Mouse (Mus musculus) gastrocnemius, postnatal 14 days (tissue): ENCODE measurements around the gene Creb3. TPM values are rescaled to one million over a fixed set of nuclear protein-coding genes. Genes with fewer than 3 reads are reported as not detected.
"Not testable (repeated sequence)": the region's sequence is repeated elsewhere in the genome, so short reads cannot be mapped to it uniquely, and the experiment has no call there.

Source experiments
- DNase-seq: peaks from one replicate; pipeline ENCODE4 v3.0.0; 2021; ENCODE audit warnings: mixed read lengths
- intact Hi-C: fragments of 180-260 bp; cut with DNase I; formaldehyde crosslinking; loops from one replicate; pipeline ENCODE4 v1.15.1; 2025; ENCODE audit warnings: low total_unique reads
- long read RNA-seq, 2 experiments: library from polyadenylated mRNA; stranded (forward); transcript quantifications; one replicate each; pipeline ENCODE4 v2.0.0; 2021
- total RNA-seq, 2 experiments: library from RNA; stranded (reverse); gene quantifications; 2 replicates each; pipeline ENCODE4 v1.2.3; 2021

Creb3 gene
- total RNA-seq: 10 to 100 TPM; 38.7 to 45.6 TPM
- long read RNA-seq, experiment 1, transcript Creb3-201 (9 exons, 1,884 nt): major isoform, 36 of 40 reads
- long read RNA-seq, experiment 1, partial matches to known transcripts: 1 of 40 reads
- long read RNA-seq, experiment 1, other reads (novel, unspliced or antisense): 3 of 40 reads
- long read RNA-seq, experiment 2, transcript Creb3-201 (9 exons, 1,884 nt): major isoform, 45 of 47 reads
- long read RNA-seq, experiment 2, partial matches to known transcripts: 0 of 47 reads
- long read RNA-seq, experiment 2, other reads (novel, unspliced or antisense): 2 of 47 reads

DNA sequence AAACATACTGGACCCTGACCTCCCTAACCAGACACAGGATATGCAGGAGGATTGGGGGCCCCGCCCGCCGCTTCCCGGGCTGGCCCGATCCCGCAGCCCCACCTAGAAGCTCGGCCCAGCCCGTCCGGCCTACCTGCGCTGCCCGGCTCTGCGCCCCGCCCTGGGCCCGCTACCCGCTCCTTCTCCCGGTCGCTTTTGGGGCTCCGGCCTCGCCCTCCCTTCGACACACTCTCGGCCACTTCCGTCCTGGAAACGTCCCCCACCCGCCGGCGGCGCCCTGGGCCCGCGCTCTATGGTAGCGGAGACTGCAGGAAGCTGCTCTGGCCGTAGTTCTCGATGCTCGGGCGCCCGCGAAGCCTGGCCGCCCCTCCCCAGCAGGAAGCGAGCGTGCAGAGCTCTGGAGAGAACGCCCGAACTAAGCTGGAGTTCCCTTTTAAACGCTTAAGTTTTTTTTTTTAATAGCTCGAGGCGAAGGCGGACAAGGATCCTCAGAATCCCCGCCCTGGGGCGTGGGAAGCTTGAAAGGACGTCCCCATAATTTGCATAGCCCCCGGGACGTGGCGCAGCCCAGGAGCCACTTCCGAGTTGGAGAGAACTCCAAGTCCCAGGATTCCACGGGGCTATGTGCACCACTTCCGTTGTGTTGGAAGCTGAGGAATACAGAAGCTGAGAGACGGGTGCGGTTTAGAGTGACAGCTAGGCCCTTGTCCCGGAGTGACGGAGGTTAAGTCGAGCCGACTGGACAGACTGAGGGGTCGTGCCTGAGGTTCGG is at the start of gene Creb3, which contains the start of gene Tln1:
TSS of gene Creb3 (plus strand) at position 336 of the 772 bp plus-strand sequence.
TSS of gene Tln1 (minus strand) at position 695 of the 772 bp plus-strand sequence.
- peak; percentile 94 for DNase-seq
- intact Hi-C loops: no loop called here

DNA sequence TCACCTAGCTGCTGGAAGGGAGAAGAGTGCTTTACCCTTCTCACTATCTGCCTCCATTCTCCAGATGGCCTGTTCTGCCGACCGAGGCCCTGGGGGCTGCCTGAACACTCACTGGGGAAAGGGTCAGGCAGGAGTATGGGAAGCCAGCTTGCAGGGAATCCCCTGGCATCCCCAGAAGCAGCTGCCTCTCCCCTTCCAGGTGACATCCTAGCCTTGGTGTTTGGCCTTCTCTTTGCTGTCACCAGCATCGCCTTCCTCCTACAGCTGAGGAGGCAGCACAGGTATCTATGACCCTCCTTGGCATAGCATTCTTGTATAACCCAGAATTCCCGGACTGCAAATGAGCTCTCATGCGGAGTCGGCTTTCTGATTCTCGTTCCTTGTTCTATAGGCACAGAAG is 49.5 kb upstream of the Creb3 start:
- intact Hi-C loops: no loop called here
- no peak for DNase-seq

DNA sequence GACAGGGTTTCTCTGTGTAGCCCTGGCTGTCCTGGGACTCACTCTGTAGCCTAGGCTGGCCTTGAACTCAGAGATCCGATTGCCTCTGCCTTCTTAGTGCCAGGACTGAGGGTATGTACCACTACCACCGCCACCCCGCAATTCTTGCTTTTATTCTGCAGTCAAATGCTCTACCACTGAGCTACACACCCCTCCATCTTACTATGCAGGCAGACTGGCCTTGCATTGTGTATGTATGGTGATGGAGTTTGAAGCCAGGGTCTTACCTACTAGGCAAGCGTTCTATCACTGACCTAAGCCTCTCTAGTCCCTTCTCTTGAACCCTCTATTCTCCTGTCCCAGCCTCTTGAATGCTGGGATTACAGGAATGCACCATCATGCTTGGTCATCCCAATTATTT is 48.8 kb upstream of the Creb3 start:
- no peak for DNase-seq
- intact Hi-C loops: no loop called here

DNA sequence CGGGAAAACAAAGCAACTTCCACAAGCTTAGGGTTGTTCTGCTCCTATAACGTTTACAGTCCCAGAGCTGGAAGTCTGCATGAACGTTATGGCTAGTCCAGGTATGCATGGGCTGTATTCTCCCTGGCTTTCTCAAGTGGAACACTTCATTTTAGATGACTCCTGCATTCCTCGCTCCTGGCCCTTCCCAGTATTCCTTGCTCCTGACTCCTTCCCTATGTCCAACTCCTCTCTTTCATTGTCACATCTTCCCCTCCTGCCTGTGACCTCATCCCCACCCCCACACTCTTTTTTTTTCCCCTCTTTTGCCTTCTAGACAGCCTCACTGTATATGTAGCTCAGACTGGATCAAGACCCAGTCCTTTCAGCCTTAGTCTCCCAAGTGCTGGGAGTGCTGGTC is 48.3 kb upstream of the Creb3 start:
- no peak for DNase-seq
- intact Hi-C loops: no loop called here

DNA sequence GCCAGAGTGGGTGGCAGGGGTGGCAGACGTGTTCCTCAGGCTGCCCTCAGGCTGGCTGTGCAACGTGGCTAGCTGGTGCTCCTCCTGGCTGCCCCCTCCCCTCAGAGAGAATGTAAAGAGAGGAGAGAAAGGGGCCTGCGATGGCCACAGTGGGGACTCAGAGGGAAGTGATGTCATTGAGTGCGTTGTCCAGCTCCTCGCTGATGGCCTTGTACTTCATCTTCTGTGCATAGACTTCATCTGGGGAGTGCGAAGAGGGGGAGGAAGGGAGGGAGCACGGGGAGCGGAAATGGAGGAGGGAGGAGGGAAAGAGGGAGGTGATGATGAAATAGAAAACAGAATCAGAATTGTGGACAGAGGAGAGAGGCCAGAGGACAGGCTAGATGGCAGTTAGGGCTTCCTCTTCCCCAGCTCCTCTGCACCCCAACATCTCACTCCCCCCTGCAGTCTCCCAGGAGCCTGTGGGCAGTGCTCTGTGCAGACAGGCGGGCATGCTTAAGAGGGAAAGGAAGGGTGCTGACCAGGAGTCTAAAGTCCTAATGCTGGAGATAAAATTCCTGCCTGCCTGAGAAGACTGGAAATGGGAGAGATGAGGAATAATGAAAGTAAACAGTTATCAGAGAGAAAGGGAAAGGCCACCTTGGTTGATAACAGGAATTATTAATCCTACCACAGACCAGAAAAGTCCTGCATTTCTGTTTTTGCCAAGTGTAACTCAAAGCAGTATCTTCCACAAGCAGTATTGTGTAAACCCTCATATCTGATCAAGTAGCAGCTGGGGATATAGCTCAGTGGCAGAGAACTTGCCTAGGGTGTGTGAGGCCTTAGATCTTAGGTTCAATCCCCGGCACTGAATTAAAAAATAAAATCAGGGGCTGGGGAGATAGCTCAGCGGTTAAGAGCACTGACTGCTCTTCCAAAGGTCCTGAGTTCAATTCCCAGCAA is 46.1 kb upstream of the Creb3 start:
- no peak for DNase-seq

DNA sequence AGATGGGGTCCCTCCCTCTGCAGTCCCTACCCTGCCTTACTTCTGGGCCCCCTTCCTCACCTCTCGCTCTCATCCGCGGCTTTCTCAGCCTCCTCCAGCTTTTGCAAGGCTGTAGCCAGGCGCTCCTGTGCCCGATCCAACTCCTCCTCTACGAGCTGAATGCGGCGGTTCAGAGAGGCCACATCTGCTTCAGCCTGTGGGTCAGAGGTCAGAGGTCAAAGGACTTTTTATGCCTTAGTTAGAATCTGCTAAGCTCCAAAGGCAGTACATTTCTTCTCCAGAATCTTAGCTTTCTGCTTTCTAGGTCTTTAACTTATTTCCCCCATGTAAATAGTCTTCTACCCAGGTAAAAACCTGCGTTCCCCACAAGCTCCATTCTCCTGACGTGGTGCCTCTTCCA is 42.6 kb upstream of the Creb3 start:
- no peak for DNase-seq

More for the DNA sequence above, 46.1 kb upstream of the Creb3 start:
- intact Hi-C loops: no loop called here

DNA sequence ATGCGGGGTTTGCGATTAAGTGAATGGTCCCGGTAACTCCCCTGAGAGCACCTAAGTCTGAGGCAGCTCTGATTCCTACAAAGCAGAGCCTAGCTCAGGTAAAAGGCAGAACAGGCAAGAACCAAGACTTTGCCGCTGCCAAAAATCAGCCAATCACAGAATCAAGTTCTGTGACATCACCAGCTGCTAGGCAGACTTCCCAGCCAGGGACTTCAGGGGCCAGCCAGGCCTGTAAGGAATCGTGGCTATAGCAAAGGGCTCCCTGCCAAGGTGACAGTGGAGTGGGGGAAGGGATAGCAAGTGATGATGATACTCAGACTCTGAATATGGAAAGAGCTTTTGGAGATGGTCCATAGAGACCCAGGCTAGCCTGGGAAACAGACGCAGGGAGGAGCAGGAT is 42.2 kb upstream of the Creb3 start:
- peak; percentile 87 for DNase-seq
- intact Hi-C loops: no loop called here

More for the DNA sequence above, 42.6 kb upstream of the Creb3 start:
- intact Hi-C loops: no loop called here

DNA sequence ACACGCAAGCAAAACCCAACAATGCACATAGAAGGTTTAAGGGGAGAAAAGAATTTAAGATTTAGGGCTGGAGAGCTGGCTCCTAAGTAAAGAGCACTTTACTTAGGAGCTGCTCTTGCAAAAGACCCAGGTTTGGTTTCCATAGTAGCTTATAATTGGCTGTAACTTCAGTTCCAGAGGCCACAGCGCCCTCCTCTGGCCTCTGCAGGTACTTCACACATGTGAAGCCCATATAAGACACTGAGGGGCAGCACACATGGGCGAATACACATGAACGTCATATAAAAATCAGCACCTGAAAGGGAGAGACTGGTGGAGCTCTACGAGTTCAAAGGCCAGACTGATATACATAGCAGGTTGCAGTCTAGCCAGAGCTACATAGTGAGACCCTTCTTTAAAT is 34.3 kb upstream of the Creb3 start:
- no peak for DNase-seq
- intact Hi-C loops: no loop called here

DNA sequence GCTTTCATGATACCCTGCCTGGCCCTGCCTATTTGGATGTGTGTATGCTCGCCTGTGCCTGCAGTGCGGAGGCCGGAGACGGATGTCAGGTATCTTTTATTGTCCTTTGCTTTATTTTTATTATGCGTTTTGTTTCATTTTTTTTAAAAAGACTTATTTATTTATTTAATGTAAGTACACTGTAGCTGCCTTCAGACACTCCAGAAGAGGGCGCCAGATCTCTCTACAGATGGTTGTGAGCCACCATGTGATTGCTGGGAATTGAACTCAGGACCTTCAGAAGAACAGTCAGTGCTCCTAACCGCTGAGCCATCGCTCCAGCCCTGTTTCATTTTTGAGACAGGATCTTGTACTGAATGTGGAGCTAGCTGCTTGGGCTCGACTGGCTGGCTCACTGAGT is 33.6 kb upstream of the Creb3 start:
- DNase-seq: no peak
- intact Hi-C loops: no loop called here

DNA sequence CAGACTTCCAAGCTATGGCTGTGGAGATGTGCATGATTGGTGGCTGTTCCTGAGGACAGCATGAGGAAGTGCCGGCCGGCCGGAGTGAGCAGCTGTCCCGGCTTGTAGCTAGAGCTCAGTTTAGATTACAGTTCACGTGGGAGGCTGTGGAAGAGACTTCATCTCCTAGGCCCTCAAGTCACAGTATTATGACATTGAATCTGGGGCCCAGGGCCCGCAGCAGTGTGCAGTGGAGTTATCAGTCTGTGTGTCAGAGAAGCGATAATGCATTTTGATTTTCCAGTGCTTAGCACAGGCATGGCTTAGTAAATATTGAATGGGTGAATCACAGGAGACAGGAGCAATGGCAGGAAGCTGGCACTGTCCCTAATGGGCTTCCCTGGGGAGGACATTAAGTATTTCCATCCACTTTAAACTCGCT is 32.0 kb upstream of the Creb3 start:
- intact Hi-C loops: loop anchor here (5.0 kb wide), 1 partner anchor 97 kb away; no protein-coding TSS in a partner anchor
- peak; percentile 29 for DNase-seq

DNA sequence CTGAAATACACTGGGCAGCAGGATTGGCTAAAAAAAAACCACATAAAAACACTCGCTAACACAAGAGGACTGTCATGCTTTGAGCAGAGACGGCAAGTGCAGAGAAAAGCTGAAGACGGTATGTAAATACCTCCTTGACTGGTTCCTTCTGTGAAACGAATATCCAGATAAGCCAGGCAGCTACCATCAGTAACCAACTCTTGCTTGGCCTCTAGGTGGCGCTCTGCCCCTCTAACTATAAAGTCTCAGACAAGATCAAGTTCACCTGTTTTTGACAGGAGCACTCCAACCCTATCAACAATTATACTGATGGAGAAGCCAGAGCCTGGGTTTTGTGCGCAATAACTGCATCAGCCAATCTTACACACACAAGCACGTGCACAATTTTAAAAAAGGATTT is 31.6 kb upstream of the Creb3 start:
- intact Hi-C loops: loop anchor here (5.0 kb wide), 1 partner anchor 97 kb away; no protein-coding TSS in a partner anchor
- peak; percentile 77 for DNase-seq

DNA sequence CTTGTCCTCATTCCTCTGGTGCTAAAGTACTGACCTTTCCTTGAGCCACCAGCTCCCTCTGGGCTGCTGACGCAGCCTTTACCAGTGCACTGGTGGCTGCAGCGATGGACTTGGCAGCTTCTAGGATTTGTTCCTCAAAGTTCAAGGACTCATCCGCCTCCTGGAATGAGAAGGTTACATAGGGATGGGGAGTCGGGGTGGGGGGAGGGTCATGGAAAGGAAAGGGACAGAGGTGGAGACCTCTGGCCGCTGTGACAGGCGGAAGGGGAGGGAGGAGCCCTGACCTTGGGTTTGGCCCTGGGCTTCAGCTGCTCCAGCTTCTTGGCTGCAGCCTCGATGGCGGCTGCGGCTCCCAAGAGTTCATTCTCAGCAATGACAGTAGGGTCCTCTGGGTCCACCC is 28.9 kb upstream of the Creb3 start:
- intact Hi-C loops: loop anchor here (5.0 kb wide), 1 partner anchor 94 kb away; no protein-coding TSS in a partner anchor
- no peak for DNase-seq

DNA sequence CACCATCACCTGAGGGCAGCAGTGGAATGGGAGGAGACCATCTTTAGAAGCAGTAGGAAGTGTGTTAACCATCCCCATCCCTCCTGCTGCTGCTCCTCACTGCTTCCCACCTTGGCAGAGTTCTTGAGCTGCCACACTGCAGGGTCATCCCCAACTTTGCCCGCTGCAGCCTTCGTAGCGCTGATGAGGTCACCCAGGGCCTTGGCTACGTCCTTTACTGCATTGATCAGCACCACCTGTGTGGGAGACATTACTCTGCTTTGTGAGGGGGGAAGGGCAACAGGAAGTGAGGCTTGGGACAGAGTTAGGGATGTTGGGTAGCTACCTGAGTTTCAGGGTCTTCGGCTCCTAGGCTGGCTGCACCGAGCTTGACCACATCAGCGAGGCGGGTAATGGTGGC is 26.5 kb upstream of the Creb3 start:
- DNase-seq: no peak
- intact Hi-C loops: no loop called here

DNA sequence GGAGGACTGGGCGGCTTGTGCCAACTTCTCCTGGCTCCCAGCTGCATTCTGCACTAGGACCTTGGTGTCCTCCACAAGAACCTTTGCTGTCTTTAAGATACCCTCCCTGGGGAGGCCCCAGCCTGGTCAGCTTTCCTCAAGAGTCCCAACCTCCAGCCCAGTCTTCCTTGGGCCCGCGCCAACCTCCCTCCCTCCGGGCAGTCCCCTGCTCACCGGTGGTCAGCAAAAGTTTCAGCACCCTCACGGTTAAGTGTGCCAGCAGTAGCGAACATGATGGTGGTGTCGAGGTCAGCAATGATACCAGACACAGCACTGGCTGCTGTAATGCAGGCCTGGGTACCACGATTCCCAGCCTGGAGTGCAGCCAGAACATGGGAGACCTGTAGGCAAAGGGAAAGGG is 26.1 kb upstream of the Creb3 start:
- intact Hi-C loops: no loop called here
- no peak for DNase-seq

DNA sequence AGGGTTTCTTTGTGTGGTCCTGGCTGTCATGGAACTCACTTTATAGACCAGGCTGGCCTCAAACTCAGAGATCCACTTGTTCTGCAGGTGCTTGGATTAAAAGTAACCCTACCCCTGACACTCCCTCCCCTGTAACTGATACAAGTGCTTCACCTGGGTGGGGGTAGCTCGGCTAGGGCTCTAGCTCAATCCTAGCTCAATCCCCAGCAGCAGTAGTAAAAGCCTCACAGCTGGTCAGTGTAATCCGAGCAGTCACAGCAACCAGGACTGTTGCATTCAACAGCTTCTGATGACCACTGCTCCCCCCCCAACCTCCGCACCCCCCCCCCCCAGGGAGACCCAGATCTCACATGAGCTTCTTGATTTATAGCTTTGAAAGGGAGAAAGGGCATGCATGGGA is 20.1 kb upstream of the Creb3 start:
- no peak for DNase-seq
- intact Hi-C loops: no loop called here

DNA sequence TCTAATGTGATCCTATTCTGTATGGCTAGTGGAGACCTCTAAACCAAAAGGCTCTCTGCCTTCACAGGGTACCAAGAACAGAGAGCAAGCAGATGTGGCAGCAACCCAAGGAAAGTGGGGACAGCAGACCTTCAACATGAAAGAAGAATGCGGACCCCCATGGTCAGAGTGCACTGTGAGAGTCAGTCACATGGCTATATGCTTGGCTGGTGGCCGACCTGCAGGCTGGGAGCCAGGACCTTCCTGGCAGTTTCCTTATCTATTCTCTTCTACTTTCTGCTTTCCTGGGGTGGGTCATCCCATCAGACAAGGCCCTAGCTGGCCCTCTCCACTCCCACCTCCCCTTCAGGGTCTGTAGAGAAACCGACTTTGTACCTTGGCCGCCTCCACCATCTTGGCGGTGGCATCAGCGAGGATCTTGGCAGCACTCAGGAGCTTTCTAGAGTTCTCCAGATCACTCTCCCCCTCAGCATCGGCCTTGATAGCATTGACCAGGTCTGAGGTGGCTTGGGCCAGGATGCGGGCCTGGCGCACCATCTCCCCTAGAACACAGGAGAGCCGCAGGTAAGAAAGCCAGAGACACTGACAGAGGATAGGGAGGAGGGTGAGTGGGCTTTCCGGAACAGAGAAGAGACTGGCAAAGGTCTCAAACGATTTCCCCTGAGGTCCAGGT is 15.6 kb upstream of the Creb3 start:
- DNase-seq: no peak
- intact Hi-C loops: no loop called here

DNA sequence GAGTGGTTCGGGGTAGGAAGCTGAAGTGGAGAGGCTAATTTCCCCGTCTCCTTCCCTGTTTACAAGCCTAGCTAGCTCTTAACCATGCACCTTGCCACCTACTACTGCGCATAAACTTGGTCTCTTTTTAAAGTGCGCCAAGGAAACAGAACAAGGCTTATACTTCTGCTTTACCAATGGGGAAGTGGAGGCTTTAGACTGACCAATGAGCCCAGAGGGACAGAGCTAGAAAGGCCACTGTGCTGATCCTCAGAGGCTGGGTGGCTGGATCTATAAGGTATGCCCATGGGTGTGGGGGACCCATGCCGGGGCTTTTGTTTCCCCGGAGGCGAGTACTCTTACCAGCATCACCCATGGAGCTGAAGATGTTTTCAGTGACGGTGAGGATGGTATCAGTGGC is 15.0 kb upstream of the Creb3 start:
- intact Hi-C loops: no loop called here
- DNase-seq: no peak

DNA sequence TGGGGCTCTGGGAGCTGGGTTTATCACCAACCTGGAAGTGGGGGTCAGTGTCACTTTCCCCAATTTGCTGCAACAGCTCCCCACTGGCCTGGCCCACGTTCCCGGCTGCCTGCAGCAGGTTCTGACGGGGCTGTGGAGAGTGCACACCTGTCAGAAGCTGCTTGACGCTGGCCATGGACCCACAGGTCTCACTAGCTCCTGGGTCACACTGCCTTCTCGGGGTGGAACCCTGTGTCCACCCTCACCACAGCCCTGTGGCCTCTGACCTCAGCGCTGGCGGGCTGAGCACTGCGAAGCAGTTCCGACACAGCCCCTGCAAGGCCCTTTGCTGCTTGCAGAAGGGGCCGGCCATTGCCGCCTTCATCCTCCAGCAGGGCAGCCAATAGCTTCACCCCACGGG is 13.1 kb upstream of the Creb3 start:
- intact Hi-C loops: no loop called here
- DNase-seq: no peak

DNA sequence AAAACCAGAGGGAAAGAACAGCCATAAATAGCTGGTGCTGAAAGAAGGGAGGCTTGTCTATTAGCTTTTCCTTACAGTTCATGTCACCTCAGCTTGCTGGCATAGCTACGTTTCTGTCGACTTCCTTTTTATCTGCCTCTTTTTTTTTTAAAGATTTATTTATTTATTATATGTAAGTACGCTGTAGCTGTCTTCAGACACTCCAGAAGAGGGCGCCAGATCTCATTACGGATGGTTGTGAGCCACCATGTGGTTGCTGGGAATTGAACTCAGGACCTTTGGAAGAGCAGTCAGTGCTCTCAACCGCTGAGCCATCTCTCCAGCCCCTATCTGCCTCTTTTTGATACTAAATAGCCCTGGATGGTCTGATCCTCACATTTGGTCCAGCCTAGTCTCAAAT is 10.3 kb upstream of the Creb3 start:
- intact Hi-C loops: not testable (repeated sequence)

More for the DNA sequence above, 10.3 kb upstream of the Creb3 start:
- DNase-seq: not testable (repeated sequence)
